Mouse (Mus musculus): Measurements from ENCODE around the gene Cnnm3.

- TF ChIP-seq CTCF (IDR thresholded peaks at IDR 0.05; ENCODE audit: insufficient read depth, low read length), result no peak
- no peak for TF ChIP-seq POLR2A (IDR thresholded peaks at IDR 0.05; ENCODE audit: borderline replicate concordance, extremely low read depth, low read depth, low read length)
Observed at GRCm38 (mm10) chr1:36469811-36470444, 41.7 kb upstream of the Cnnm3 start.
